ENCODE assay signal across 11 mouse cellular contexts in the genomic region with DNA sequence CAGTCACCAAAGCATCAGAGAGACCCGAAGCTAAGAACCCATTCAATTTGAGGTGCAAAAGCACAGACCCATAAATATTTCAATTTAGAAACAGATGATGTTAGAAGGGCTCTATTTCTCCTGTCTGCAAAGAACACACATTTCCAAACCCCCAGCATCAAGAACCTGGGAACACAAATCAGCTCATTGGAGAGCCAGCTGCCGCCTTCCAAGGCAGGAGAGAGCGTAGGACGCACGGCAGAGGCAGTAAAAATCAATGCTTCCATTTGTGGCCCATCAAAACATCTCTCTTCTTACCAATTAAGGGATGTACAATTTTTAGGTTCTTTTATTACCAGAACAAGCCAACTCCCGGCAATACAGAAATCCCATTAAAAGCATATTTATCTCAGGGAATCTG.
DNase-seq lines count a peak whose midpoint lies in the region; ATAC-seq and TF ChIP-seq lines count a peak whose summit lies in the region.
"Had no signal": no experiment of that assay in that cellular context is flagged by ENCODE, and none has a peak within 500 bp of the region (broad histone marks: within the 10 kb centered on the region; RNA-seq: fewer than 3 reads in every experiment).

No protein-coding gene starts in this region.

- H3K4me3 ChIP-seq in gastrocnemius, adult 2 months: peak overlapping the region; percentile 23
- H3K4me3 ChIP-seq in midbrain, embryonic 10.5 days: no peak overlapping the region
- no peak overlapping the region for H3K4me3 ChIP-seq in midbrain, embryonic 11.5 days (ENCODE audit: low read depth, low read length)
- H3K4me3 ChIP-seq in limb, embryonic 15.5 days: no peak overlapping the region
- H3K4me3 ChIP-seq: myocyte had no signal

- WGBS in midbrain, embryonic 10.5 days: 79% methylated on average over 6 of the region's 6 CpGs
- WGBS in midbrain, embryonic 11.5 days: 77% methylated on average over 6 of the region's 6 CpGs
- 33% methylated on average over 6 of the region's 6 CpGs for WGBS in limb, embryonic 15.5 days

- ATAC-seq in midbrain, embryonic 11.5 days (ENCODE audit: low FRiP score): no peak
- ATAC-seq in limb, embryonic 15.5 days (ENCODE audit: insufficient number of reproducible peaks, low FRiP score, low TSS enrichment, low read depth): no peak

- peaks cover 43% of the 10 kb centered on the region for H3K36me3 ChIP-seq in midbrain, embryonic 10.5 days
- no peaks in the 10 kb centered on the region for H3K36me3 ChIP-seq in midbrain, embryonic 11.5 days (ENCODE audit: control insufficient read depth, insufficient read depth, low read length)
- peaks cover 5% of the 10 kb centered on the region; the same call in 1 of the 2 replicates for H3K36me3 ChIP-seq in limb, embryonic 15.5 days

- H3K4me2 ChIP-seq in midbrain, embryonic 11.5 days: no peak overlapping the region
- 0 out of 2 replicates have a peak overlapping the region, but pooled peaks have one; percentile 6 for H3K4me2 ChIP-seq in limb, embryonic 15.5 days

- DNase-seq in gastrocnemius, adult 2 months: no peak
- no peak for DNase-seq in gastrocnemius, postnatal 10 days
- DNase-seq in midbrain, embryonic 10.5 days (ENCODE audit: low spot score): no peak
- no peak for DNase-seq in midbrain, embryonic 11.5 days (ENCODE audit: low spot score, missing footprints)
- peak; percentile 22 for DNase-seq in telencephalon, adult 2 months (ENCODE audit: low read depth, low spot score)
- no peak for DNase-seq in frontal cortex, postnatal 10 days (ENCODE audit: low spot score in 2 of 2)
- no peak for DNase-seq in thymus, postnatal 0 days (ENCODE audit: low spot score)
- DNase-seq: kidney, postnatal 10 days; lung, postnatal 14 days had no signal

- intact Hi-C loops in gastrocnemius, adult 2 months (cut with DNase I): no loop called here

- H3K27me3 ChIP-seq in midbrain, embryonic 10.5 days (ENCODE audit: low read depth, poor library complexity, severe bottlenecking): no peaks in the 10 kb centered on the region
- no peaks in the 10 kb centered on the region for H3K27me3 ChIP-seq in midbrain, embryonic 11.5 days (ENCODE audit: control insufficient read depth, insufficient read depth, low read length)
- H3K27me3 ChIP-seq in limb, embryonic 15.5 days: no peaks in the 10 kb centered on the region

- TF ChIP-seq CTCF in gastrocnemius, adult 2 months (IDR thresholded peaks at IDR 0.05): no peak

- no peak overlapping the region for H3K9ac ChIP-seq in midbrain, embryonic 11.5 days (ENCODE audit: low read length)
- no peak overlapping the region for H3K9ac ChIP-seq in limb, embryonic 15.5 days

- H3K4me1 ChIP-seq in midbrain, embryonic 10.5 days: peaks cover 52% of the 10 kb centered on the region
- H3K4me1 ChIP-seq in midbrain, embryonic 11.5 days (ENCODE audit: control insufficient read depth, insufficient read depth, low read length): peaks cover 17% of the 10 kb centered on the region
- H3K4me1 ChIP-seq in limb, embryonic 15.5 days: peaks cover 59% of the 10 kb centered on the region

- peak overlapping the region; percentile 32; the same call in 1 of the 2 replicates for H3K27ac ChIP-seq in gastrocnemius, adult 2 months
- peak overlapping the region; percentile 42; the same call in 1 of the 2 replicates for H3K27ac ChIP-seq in midbrain, embryonic 10.5 days (replicated peaks)
- no peak overlapping the region for H3K27ac ChIP-seq in midbrain, embryonic 11.5 days (ENCODE audit: low read depth, low read length)
- H3K27ac ChIP-seq in limb, embryonic 15.5 days: no peak overlapping the region

- H3K9me3 ChIP-seq in midbrain, embryonic 10.5 days (replicated peaks): no peaks in the 10 kb centered on the region
- no peaks in the 10 kb centered on the region for H3K9me3 ChIP-seq in midbrain, embryonic 11.5 days (ENCODE audit: control insufficient read depth, low read length)
- no peaks in the 10 kb centered on the region for H3K9me3 ChIP-seq in limb, embryonic 15.5 days

Comparison
In these comparisons a context has a peak if more than half of its experiments do, and no peak if none do; other contexts are left out.
1. H3K27ac ChIP-seq: peak in gastrocnemius, adult 2 months (single experiment) and midbrain, embryonic 10.5 days (single experiment); none in midbrain, embryonic 11.5 days (single experiment) and limb, embryonic 15.5 days (single experiment).